Mouse (Mus musculus) liver, adult 2 months (tissue): Measurements from ENCODE around the gene Ednrb. TPM values are rescaled to one million over a fixed set of nuclear protein-coding genes. Genes with fewer than 3 reads are reported as not detected.

ENCODE experiments used
- DNase-seq: peaks from one replicate; pipeline ENCODE4 v3.0.0-alpha.2; 2011; ENCODE audit warnings: low read depth, low spot score; ENCODE audit errors: extremely low read depth
- H3K27ac ChIP-seq: fragments of 200-500 bp; replicated peaks from 2 replicates; pipeline ENCODE4 v1.5.1; 2012; ENCODE audit warnings: low read depth, mild to moderate bottlenecking, control low read depth, inconsistent platforms, low read length; ENCODE audit not compliant: insufficient read depth
- H3K27me3 ChIP-seq: fragments of 200-500 bp; 2 replicates; pipeline ENCODE4 v1.6.1; 2012; ENCODE audit warnings: mild to moderate bottlenecking, moderate library complexity, low read length, inconsistent platforms; ENCODE audit not compliant: control insufficient read depth, insufficient read depth
- H3K36me3 ChIP-seq: fragments of 200-500 bp; 2 replicates; pipeline ENCODE4 v1.6.1; 2012; ENCODE audit warnings: low read length, inconsistent platforms; ENCODE audit not compliant: control insufficient read depth, insufficient read depth
- H3K4me1 ChIP-seq: fragments of 200-500 bp; 2 replicates; pipeline ENCODE4 v1.6.1; 2011; ENCODE audit warnings: low read length; ENCODE audit not compliant: control insufficient read depth, insufficient read depth
- H3K4me3 ChIP-seq: fragments of 200-500 bp; 2 replicates; pipeline ENCODE4 v1.5.1; 2011; ENCODE audit warnings: low read depth, mild to moderate bottlenecking, control low read depth, low read length, moderate library complexity; ENCODE audit not compliant: insufficient read depth
- H3K79me2 ChIP-seq: fragments of 200-500 bp; 2 replicates; pipeline ENCODE4 v1.6.1; 2012; ENCODE audit warnings: inconsistent platforms, mild to moderate bottlenecking, low read length, moderate library complexity; ENCODE audit not compliant: control insufficient read depth, insufficient read depth
- H3K9ac ChIP-seq: fragments of 200-500 bp; 2 replicates; pipeline ENCODE4 v1.6.1; 2012; ENCODE audit warnings: low read depth, mild to moderate bottlenecking, control low read depth, inconsistent platforms, low read length
- CTCF ChIP-seq: fragments of 200-500 bp; IDR thresholded peaks from 2 replicates; pipeline ENCODE4 v1.5.1; 2011; ENCODE audit warnings: low read depth, low read length, control low read depth
- POLR2A ChIP-seq: fragments of 200-500 bp; IDR thresholded peaks from 2 replicates; pipeline ENCODE4 v1.6.1; 2011; ENCODE audit warnings: low read length, control low read depth; ENCODE audit not compliant: insufficient read depth; ENCODE audit errors: extremely low read depth
- WGBS: fragments of 180-500 bp; shearing (Covaris S2); methylation state at CpG from one replicate; pipeline ENCODE4 v1.1.7; 2018; 5-methylcytosine and 5-hydroxymethylcytosine counted together
- polyA plus RNA-seq: library from polyadenylated mRNA; depleted of rRNA; stranded (reverse); fragments of >200 nt; gene quantifications from 2 replicates; pipeline ENCODE4 v1.2.3, GENCODE M21; 2012
- total RNA-seq: library from RNA; depleted of rRNA; stranded (reverse); fragments of >200 nt; gene quantifications from 2 replicates; pipeline ENCODE4 v1.2.3, GENCODE M21; 2014

The Ednrb gene
- total and polyA plus RNA-seq, 2 experiments = 2.8 to 12.0 TPM

- H3K27ac ChIP-seq = no peak overlapping the region
- TF ChIP-seq CTCF = no peak
- TF ChIP-seq POLR2A = no peak
- H3K9ac ChIP-seq = no peak overlapping the region
- H3K79me2 ChIP-seq = no peaks in the 10 kb centered on the region
- H3K36me3 ChIP-seq = no peaks in the 10 kb centered on the region
- DNase-seq = peak; percentile 19
- H3K27me3 ChIP-seq = no peaks in the 10 kb centered on the region
- 61% methylated on average over 4 of the region's 4 CpGs for WGBS
- no peak overlapping the region for H3K4me3 ChIP-seq
- H3K4me1 ChIP-seq = no peaks in the 10 kb centered on the region; the same call in 1 of the 2 replicates
These were observed 11.7 kb downstream of the Ednrb start for GRCm38 (mm10) chr14:103832472-103832871.

DNA sequence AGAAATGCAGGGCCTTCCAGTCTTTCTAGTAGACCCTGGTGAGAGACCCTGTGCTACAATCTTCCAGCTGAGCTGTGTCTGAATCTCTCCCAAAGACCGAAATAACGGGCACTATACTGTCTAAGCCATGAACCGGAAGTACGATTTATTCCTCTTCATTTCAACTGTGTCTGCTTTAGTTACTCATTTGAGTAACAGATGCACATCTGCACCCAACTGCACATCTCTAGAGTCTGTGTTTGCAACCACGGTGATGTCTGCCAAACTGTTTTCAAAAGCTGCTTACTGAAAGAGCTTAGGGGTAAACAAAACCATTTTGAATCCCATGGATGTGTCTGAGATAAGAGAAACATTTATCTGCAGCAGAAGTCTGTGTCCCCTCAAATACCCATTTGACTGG is 13.2 kb downstream of the Ednrb start:
- Histone ChIP-seq H3K4me3 (no peak overlapping the region), H3K9ac (no peak overlapping the region), H3K27me3 (no peaks in the 10 kb centered on the region), H3K36me3 (no peaks in the 10 kb centered on the region), H3K79me2 (no peaks in the 10 kb centered on the region), H3K27ac (no peak overlapping the region), H3K4me1 (no peaks in the 10 kb centered on the region; the same call in 1 of the 2 replicates)
- DNase-seq = no peak
- 63% methylated on average over 5 of the region's 5 CpGs for WGBS
- TF ChIP-seq POLR2A (no peak), CTCF (no peak)

DNA sequence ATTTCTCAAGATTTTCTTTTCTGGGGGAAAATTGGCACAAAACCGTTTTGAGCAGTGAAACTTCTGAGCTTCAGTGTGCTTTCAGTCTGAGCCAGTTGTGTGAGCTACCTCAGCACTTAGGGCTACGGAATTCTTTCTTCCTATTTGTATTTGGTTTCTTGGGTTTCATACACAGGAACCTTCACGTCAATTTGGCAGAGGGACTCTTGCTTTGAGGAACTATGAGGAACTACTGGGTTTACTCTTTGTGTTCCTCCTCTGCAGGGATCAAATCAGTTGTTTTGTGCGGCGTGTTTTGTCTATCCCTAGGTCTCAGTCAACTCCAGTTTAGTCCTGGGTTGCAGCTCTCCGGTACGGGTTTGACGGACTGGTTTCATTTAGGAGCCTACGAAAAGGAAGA is 17.9 kb downstream of the Ednrb start:
- no peak for TF ChIP-seq CTCF
- no peak for TF ChIP-seq POLR2A
- DNase-seq = no peak
- no peak overlapping the region for H3K27ac ChIP-seq
- H3K9ac ChIP-seq = no peak overlapping the region
- H3K27me3 ChIP-seq = no peaks in the 10 kb centered on the region
- no peaks in the 10 kb centered on the region for H3K36me3 ChIP-seq
- no peaks in the 10 kb centered on the region for H3K79me2 ChIP-seq
- no peak overlapping the region for H3K4me3 ChIP-seq
- 79% methylated on average over 9 of the region's 9 CpGs for WGBS
- no peaks in the 10 kb centered on the region for H3K4me1 ChIP-seq

DNA sequence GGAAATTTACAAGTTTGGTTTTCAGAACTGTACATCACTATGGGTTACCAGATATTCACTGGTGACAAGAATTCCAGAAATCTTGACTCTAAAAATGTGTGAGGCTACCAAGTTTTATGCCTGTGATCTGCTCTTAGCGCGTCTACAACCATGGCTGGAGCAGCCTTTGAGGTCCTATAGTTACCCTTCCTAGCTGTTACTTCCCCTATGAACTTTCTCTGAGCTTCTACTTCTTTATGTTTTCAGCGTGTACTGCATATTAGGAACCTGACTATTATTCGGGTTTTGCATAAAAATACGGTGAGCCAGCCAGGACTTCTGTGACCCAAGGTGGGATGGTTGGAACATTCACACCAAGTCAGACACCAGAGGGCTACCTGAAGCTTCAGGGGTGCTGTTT is 18.3 kb downstream of the Ednrb start:
- Histone ChIP-seq H3K4me3 (no peak overlapping the region), H3K27ac (no peak overlapping the region), H3K79me2 (no peaks in the 10 kb centered on the region), H3K4me1 (no peaks in the 10 kb centered on the region), H3K36me3 (no peaks in the 10 kb centered on the region), H3K27me3 (no peaks in the 10 kb centered on the region), H3K9ac (no peak overlapping the region)
- no peak for DNase-seq
- 89% methylated on average over 5 of the region's 5 CpGs for WGBS
- no peak for TF ChIP-seq POLR2A
- TF ChIP-seq CTCF = no peak

DNA sequence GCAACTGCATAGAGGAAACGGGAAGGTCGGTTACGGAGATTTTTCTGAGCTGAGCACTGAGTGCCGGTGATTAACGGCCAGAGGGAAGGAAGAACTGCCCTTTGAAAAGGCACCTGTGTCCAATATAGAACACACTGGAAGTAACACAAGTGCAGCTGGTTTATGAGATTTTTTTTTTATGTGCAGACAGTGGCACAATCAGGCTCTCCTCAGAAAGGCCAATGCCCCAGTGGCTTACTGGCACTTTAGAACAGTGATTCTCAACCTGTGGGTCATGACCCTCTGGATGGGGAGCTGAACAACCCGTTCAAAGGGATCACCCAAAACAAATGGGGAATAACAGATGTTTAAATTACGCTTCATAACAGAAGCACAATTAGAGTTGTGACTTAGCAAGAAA is 20.7 kb downstream of the Ednrb start:
- no peaks in the 10 kb centered on the region for H3K4me1 ChIP-seq
- H3K4me3 ChIP-seq = no peak overlapping the region
- no peaks in the 10 kb centered on the region for H3K27me3 ChIP-seq
- no peak for DNase-seq
- H3K36me3 ChIP-seq = no peaks in the 10 kb centered on the region
- WGBS = 81% methylated on average over 7 of the region's 7 CpGs
- no peak overlapping the region for H3K27ac ChIP-seq
- no peaks in the 10 kb centered on the region for H3K79me2 ChIP-seq
- no peak for TF ChIP-seq POLR2A
- no peak for TF ChIP-seq CTCF
- no peak overlapping the region for H3K9ac ChIP-seq

- H3K36me3 ChIP-seq = no peaks in the 10 kb centered on the region
- 54% methylated on average over 1 of the region's 1 CpGs for WGBS
- H3K9ac ChIP-seq = no peak overlapping the region
- TF ChIP-seq CTCF (no peak), POLR2A (no peak)
- DNase-seq = no peak
- no peak overlapping the region for H3K4me3 ChIP-seq
- no peaks in the 10 kb centered on the region for H3K79me2 ChIP-seq
- no peaks in the 10 kb centered on the region for H3K4me1 ChIP-seq
- no peaks in the 10 kb centered on the region for H3K27me3 ChIP-seq
- H3K27ac ChIP-seq = no peak overlapping the region
These were observed 21.6 kb downstream of the Ednrb start for GRCm38 (mm10) chr14:103822590-103822989.
